Mouse (Mus musculus) spleen, adult 2 months (tissue): ENCODE data around the gene Rnf187.

Source experiments
- CTCF ChIP-seq: fragments of 200-500 bp; IDR thresholded peaks from 2 replicates; pipeline ENCODE4 v1.5.1; 2011; ENCODE audit warnings: mild to moderate bottlenecking, inconsistent platforms; ENCODE audit not compliant: insufficient read depth, insufficient read length, insufficient replicate concordance; ENCODE audit errors: extremely low read depth
- POLR2A ChIP-seq: fragments of 200-500 bp; IDR thresholded peaks from 2 replicates; pipeline ENCODE4 v1.6.1; 2011; ENCODE audit warnings: low read depth, low read length, inconsistent platforms

- no peak for TF ChIP-seq POLR2A
- TF ChIP-seq CTCF: no peak
Observed at GRCm38 (mm10) chr11:58965001-58965760, 26.5 kb upstream of the Rnf187 start.
